Mouse (Mus musculus) CD4-positive, CD25-positive, alpha-beta regulatory T cell, adult 4 months (primary cell): ENCODE results near the gene AW822073. TPM values are rescaled to one million over a fixed set of nuclear protein-coding genes. Genes with fewer than 3 reads are reported as not detected.

Experiments
- ATAC-seq: one replicate; pipeline ENCODE4 v1.8.0; 2017
- polyA plus RNA-seq, 2 experiments: library from polyadenylated mRNA; unstranded; fragments of 100-300 nt; shearing (Covaris generic); gene quantifications; one replicate each; pipeline ENCODE4 v1.2.1; 2017

Gene AW822073
- polyA plus RNA-seq, 2 experiments from 2014 or later, result not detected

DNA sequence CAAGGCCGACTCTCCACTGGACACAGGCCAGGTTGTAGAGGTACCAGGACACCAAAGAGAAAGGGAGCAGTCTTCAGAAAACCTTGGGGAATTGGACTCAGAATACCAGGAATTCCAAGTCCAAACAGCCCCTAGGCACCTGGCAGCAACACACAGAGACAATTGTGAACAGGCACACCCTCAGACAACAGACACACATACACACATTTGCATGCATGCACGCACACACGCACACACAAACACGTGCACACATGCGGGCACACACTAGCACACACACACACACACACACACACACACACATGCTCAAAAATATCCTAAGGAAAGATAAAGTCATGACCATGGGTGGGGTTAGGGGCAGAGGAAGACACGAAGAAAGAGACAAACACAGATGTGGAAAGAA lies 4.0 kb downstream of the AW822073 start:
- no peak for ATAC-seq

- ATAC-seq, result no peak
These were observed 7.4 kb downstream of the AW822073 start for GRCm38 (mm10) chr10:58217366-58217765.

GRCm38 (mm10) chr10:58215353-58215752 lies 9.4 kb downstream of the AW822073 start:
- ATAC-seq, result no peak

DNA sequence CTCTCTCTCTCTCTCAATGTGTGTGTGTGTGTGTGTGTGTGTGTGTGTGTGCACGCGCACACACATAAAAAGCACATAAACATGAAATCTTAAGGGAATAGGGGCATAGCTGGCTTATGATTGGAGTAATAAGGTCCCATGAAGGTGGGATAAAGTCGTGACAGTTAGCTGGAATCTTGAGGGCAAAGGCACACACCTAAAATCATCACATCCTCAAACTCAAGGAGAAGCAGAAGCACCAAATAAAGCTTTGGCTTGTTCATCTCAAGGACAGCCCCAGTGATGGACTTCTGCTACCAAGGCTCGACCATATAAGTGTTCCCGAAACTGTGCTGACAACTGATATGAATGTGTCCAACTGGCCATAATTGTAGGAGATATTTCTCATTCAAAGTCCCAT lies 9.8 kb downstream of the AW822073 start:
- ATAC-seq, result no peak

DNA sequence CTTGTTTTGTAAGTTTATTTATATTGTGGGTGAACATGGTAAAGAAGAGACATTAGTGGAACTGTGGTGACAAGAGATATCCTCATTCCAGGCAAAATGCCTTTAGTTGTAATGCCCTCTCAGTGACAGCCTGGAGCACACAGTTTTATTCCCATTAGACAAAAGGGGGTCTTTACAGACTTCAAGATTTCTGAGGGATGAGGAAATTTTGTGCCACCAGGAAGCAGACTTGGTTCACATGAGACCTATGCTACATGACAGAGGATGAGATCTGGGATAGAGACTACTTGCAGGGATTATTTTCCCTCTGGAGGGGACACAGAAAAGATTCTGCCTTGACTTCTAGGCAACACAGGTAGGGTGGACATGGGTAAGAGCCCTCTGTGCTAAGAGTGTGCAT lies 10.2 kb downstream of the AW822073 start:
- ATAC-seq, result no peak

GRCm38 (mm10) chr10:58212230-58212629 lies 12.5 kb downstream of the AW822073 start:
- ATAC-seq, result no peak

DNA sequence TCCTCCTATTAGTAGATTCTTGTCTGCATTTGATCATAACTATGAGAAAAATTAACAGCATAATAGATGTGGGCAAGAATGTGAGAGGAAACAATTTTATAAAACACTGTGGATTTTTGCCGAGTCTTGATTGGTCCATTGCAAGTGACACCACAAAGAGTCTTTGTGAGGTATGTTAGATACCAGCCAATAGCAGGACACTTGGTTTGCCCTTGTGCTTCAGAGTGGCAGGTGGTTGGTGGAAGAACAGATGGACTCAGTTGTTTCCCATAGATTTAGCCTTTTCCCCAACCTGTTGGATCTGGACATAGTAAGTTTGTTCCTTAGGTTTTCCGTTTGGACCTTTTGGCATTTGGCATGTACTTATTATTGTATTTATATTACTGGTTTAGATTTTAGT lies 13.5 kb downstream of the AW822073 start:
- no peak for ATAC-seq

GRCm38 (mm10) chr10:58210514-58210913 lies 14.2 kb downstream of the AW822073 start:
- ATAC-seq, result no peak

GRCm38 (mm10) chr10:58209710-58210467 lies 14.8 kb downstream of the AW822073 start:
- no peak for ATAC-seq

- ATAC-seq, result no peak
These were observed 17.9 kb downstream of the AW822073 start for GRCm38 (mm10) chr10:58206639-58207404.

GRCm38 (mm10) chr10:58205986-58206385 lies 18.7 kb downstream of the AW822073 start:
- ATAC-seq, result no peak

Other genes starting within 250 kb of the AW822073 start
- under 1 TPM in 1 of 2 experiments, not detected in 1; 0.27 TPM for gene Duxf3, start 7.7 kb upstream of the AW822073 start, polyA plus RNA-seq
- not detected for gene Gm4981, start 11.8 kb upstream of the AW822073 start, polyA plus RNA-seq
- gene Gcc2, start 30.6 kb upstream of the AW822073 start, polyA plus RNA-seq, result 10 to 100 TPM; 62.8 to 84.8 TPM
- 10 to 100 TPM; 84.8 to 96.8 TPM for gene Lims1, start 98.5 kb upstream of the AW822073 start, polyA plus RNA-seq
- gene Ranbp2, start 222.0 kb upstream of the AW822073 start, polyA plus RNA-seq, result 10 to 100 TPM; 23.0 to 25.5 TPM